Mouse (Mus musculus): ENCODE measurements around the gene 5430427O19Rik. TPM values are rescaled to one million over a fixed set of nuclear protein-coding genes. Genes with fewer than 3 reads are reported as not detected.

The 5430427O19Rik gene
- polyA plus RNA-seq, 1 experiment from 2014 or later = 0.13 TPM

- Histone ChIP-seq H3K4me2 (no peak overlapping the region), H3K27me3 (no peaks in the 10 kb centered on the region), H3K4me1 (no peaks in the 10 kb centered on the region), H3K9me3 (no peaks in the 10 kb centered on the region), H3K9ac (no peak overlapping the region), H3K27ac (no peak overlapping the region), H3K36me3 (replicated peaks) (no peaks in the 10 kb centered on the region), H3K4me3 (replicated peaks) (no peak overlapping the region)
- no peak for ATAC-seq (ENCODE audit: low FRiP score)
- 64% methylated on average over 7 of the region's 7 CpGs for WGBS
Observed at GRCm38 (mm10) chrX:85879198-85879977, 9.2 kb downstream of the 5430427O19Rik start.

- no peaks in the 10 kb centered on the region for H3K27me3 ChIP-seq
- no peaks in the 10 kb centered on the region for H3K9me3 ChIP-seq
- no peak overlapping the region for H3K4me2 ChIP-seq
- no peak overlapping the region for H3K9ac ChIP-seq
- no peak for ATAC-seq (ENCODE audit: low FRiP score)
- H3K4me1 ChIP-seq = no peaks in the 10 kb centered on the region
- no peak overlapping the region for H3K4me3 ChIP-seq (replicated peaks)
- no peak overlapping the region for H3K27ac ChIP-seq
- 53% methylated on average over 5 of the region's 5 CpGs for WGBS
- no peaks in the 10 kb centered on the region for H3K36me3 ChIP-seq (replicated peaks)
Observed at GRCm38 (mm10) chrX:85886651-85887050, 16.5 kb downstream of the 5430427O19Rik start.

DNA sequence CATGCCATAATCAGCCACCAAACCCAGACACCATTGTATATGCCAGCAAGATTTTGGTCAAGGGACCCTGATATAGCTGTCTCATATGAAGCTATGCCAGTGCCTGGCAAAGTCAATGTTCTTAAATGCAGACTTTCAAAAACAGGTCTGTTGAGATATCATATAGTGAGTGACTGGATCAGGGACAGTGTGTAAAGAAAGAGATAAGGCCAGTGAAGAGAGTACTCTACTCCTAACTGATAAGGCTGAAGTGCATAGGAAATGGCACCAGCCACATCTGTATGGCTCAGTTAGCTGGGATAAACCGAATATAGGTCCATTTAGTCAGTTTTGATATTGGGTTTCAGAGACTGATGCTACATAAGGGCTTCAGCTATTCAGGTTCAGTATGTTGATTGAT, 31.0 kb downstream of the 5430427O19Rik start:
- Histone ChIP-seq H3K4me2 (no peak overlapping the region), H3K27ac (no peak overlapping the region), H3K4me1 (no peaks in the 10 kb centered on the region), H3K9me3 (no peaks in the 10 kb centered on the region), H3K4me3 (replicated peaks) (no peak overlapping the region), H3K9ac (no peak overlapping the region), H3K27me3 (no peaks in the 10 kb centered on the region), H3K36me3 (replicated peaks) (no peaks in the 10 kb centered on the region)
- ATAC-seq (ENCODE audit: low FRiP score) = no peak
- 71% methylated on average over 1 of the region's 1 CpGs for WGBS

DNA sequence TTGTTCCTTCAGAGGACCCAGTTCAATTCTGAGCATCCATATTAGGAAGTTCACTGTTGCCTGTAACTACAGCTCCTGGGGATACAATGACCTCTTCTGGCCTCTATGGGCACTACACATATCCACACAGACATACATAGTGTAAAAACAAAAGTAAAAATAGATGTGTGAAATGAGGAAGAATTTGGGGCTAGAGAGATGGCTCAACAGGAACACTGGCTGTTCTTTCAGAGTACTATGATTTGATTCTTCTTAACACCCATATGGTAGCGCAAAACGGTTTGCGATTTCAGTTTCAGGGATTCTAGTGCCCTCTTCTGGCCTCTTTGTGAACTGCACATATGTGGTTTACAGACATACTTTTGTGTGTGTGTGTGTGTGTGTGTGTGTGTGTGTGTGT, 48.9 kb downstream of the 5430427O19Rik start:
- Histone ChIP-seq H3K4me3 (replicated peaks) (no peak overlapping the region), H3K36me3 (replicated peaks) (no peaks in the 10 kb centered on the region), H3K9me3 (no peaks in the 10 kb centered on the region), H3K4me1 (no peaks in the 10 kb centered on the region), H3K27me3 (no peaks in the 10 kb centered on the region), H3K9ac (no peak overlapping the region), H3K27ac (no peak overlapping the region), H3K4me2 (no peak overlapping the region)
- WGBS = 43% methylated on average over 3 of the region's 3 CpGs
- no peak for ATAC-seq (ENCODE audit: low FRiP score)

DNA sequence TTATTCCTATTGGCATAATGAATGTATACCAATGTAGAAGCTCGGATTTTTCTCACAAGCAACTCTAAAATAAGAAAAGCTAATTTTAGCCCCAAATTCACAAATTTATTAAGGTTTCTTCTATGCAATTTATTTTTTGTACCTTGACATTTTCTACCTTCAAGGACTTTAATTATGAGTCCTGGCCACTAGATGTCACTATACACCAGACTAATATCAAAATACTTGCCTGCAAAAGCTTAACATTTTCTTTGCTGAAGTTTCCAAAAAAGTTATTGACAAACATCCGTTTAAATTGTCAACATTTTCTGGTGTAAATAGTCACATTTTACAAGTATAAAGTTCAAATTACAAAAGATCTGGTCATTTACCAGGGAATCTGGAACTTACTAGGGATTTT, 62.8 kb downstream of the 5430427O19Rik start:
- ATAC-seq (ENCODE audit: low FRiP score) = no peak
- 10% methylated on average over 2 of the region's 2 CpGs for WGBS
- no peaks in the 10 kb centered on the region for H3K36me3 ChIP-seq (replicated peaks)

More for the DNA sequence above, 62.8 kb downstream of the 5430427O19Rik start:
- H3K27ac ChIP-seq = no peak overlapping the region
- no peak overlapping the region for H3K9ac ChIP-seq
- no peaks in the 10 kb centered on the region for H3K9me3 ChIP-seq
- H3K4me2 ChIP-seq = no peak overlapping the region
- H3K27me3 ChIP-seq = no peaks in the 10 kb centered on the region
- no peak overlapping the region for H3K4me3 ChIP-seq (replicated peaks)
- no peaks in the 10 kb centered on the region for H3K4me1 ChIP-seq

Other genes with a start within 250 kb of the 5430427O19Rik start
- 5.1 and 5.9 TPM in 2 replicates for gene Gk, start 93.5 kb upstream of the 5430427O19Rik start, polyA plus RNA-seq (2016; fragmentation: Nextera tagmentation; extraction: Ambion mirVana)
- gene Samt3, start 173.8 kb downstream of the 5430427O19Rik start, polyA plus RNA-seq (2016; fragmentation: Nextera tagmentation; extraction: Ambion mirVana) = not detected in 2 replicates